Mouse (Mus musculus): Measurements from ENCODE around the gene Olfr1440.

The Olfr1440 gene

GRCm38 (mm10) chr19:12386979-12387378 is at the start of gene Olfr1440:
Olfr1440 (plus strand) TSS chr19:12387279.
- no peak for DNase-seq (ENCODE audit: low read depth, low spot score)

GRCm38 (mm10) chr19:12373004-12373403 is 14.1 kb upstream of the Olfr1440 start:
- no peak for DNase-seq (ENCODE audit: low read depth, low spot score)

- no peak for DNase-seq (ENCODE audit: low read depth, low spot score)
These were observed 12.5 kb upstream of the Olfr1440 start for GRCm38 (mm10) chr19:12374465-12375025.

- DNase-seq (ENCODE audit: low read depth, low spot score): no peak
These were observed 26.7 kb downstream of the Olfr1440 start for GRCm38 (mm10) chr19:12413737-12414136.

GRCm38 (mm10) chr19:12417361-12417760 is 30.3 kb downstream of the Olfr1440 start, which contains the start of gene Olfr1441:
Olfr1441 (plus strand) TSS chr19:12417433.
- no peak for DNase-seq (ENCODE audit: low read depth, low spot score)

GRCm38 (mm10) chr19:12418312-12418711 is 31.2 kb downstream of the Olfr1440 start:
- no peak for DNase-seq (ENCODE audit: low read depth, low spot score)

GRCm38 (mm10) chr19:12420555-12420954 is 33.5 kb downstream of the Olfr1440 start:
- no peak for DNase-seq (ENCODE audit: low read depth, low spot score)

- no peak for DNase-seq (ENCODE audit: low read depth, low spot score)
These were observed 34.6 kb downstream of the Olfr1440 start for GRCm38 (mm10) chr19:12421680-12422079.

GRCm38 (mm10) chr19:12427101-12427500 is 40.0 kb downstream of the Olfr1440 start:
- DNase-seq (ENCODE audit: low read depth, low spot score): no peak

- DNase-seq (ENCODE audit: low read depth, low spot score): no peak
These were observed 40.5 kb downstream of the Olfr1440 start, which contains the start of gene Pfpl for GRCm38 (mm10) chr19:12427605-12428004. Pfpl (plus strand) TSS chr19:12427905.

GRCm38 (mm10) chr19:12433033-12433432 is 46.0 kb downstream of the Olfr1440 start:
- DNase-seq (ENCODE audit: low read depth, low spot score): peak; percentile 30

- DNase-seq (ENCODE audit: low read depth, low spot score): no peak
These were observed 47.9 kb downstream of the Olfr1440 start for GRCm38 (mm10) chr19:12435011-12435416.

GRCm38 (mm10) chr19:12435750-12436524 is 48.9 kb downstream of the Olfr1440 start:
- DNase-seq (ENCODE audit: low read depth, low spot score): no peak

- DNase-seq (ENCODE audit: low read depth, low spot score): no peak
These were observed 52.5 kb downstream of the Olfr1440 start for GRCm38 (mm10) chr19:12439581-12439980.

- no peak for DNase-seq (ENCODE audit: low read depth, low spot score)
These were observed 53.1 kb downstream of the Olfr1440 start for GRCm38 (mm10) chr19:12440103-12440725.

- no peak for DNase-seq (ENCODE audit: low read depth, low spot score)
These were observed 55.5 kb downstream of the Olfr1440 start for GRCm38 (mm10) chr19:12442560-12442959.

- no peak for DNase-seq (ENCODE audit: low read depth, low spot score)
These were observed 57.9 kb downstream of the Olfr1440 start for GRCm38 (mm10) chr19:12445014-12445413.
